Mouse (Mus musculus) adrenal gland, adult 18-20 months (tissue): Measurements from ENCODE around the gene Olfr1348. TPM values are rescaled to one million over a fixed set of nuclear protein-coding genes. Genes with fewer than 3 reads are reported as not detected.
"Not testable (repeated sequence)": the region's sequence is repeated elsewhere in the genome, so short reads cannot be mapped to it uniquely, and the experiment has no call there.

Experiments
- DNase-seq, 2 experiments: peaks; one replicate each; pipeline ENCODE4 v3.0.0; 2021 to 2022; ENCODE audit warnings: low spot score in 2 of 2
- long read RNA-seq, 2 experiments: library from polyadenylated mRNA; stranded (forward); transcript quantifications; one replicate each; pipeline ENCODE4 v2.0.0; 2021
- total RNA-seq, 2 experiments: library from RNA; stranded (reverse); gene quantifications; 1 replicate in 1 of 2; 2 replicates in 1 of 2; pipeline ENCODE4 v1.2.3; 2021

The Olfr1348 gene
- total RNA-seq = not detected
- long read RNA-seq, experiment 1 = 0 reads
- long read RNA-seq, experiment 2 = 0 reads

GRCm38 (mm10) chr7:6508648-6509047, at the start of gene Olfr1348:
TSS of gene Olfr1348 (minus strand) at chr7:6508748.
- no peak for DNase-seq

- no peak for DNase-seq
These were observed 17.6 kb upstream of the Olfr1348 start for GRCm38 (mm10) chr7:6526141-6526540.

- no peak for DNase-seq
These were observed 16.5 kb upstream of the Olfr1348 start for GRCm38 (mm10) chr7:6525001-6525400.

GRCm38 (mm10) chr7:6522850-6523249, 14.3 kb upstream of the Olfr1348 start, which contains the start of gene Olfr1349:
TSS of gene Olfr1349 (minus strand) at chr7:6522950.
- no peak for DNase-seq

GRCm38 (mm10) chr7:6521666-6522065, 13.1 kb upstream of the Olfr1348 start:
- DNase-seq = no peak

- no peak for DNase-seq
These were observed 8.9 kb downstream of the Olfr1348 start, which contains the start of gene Olfr1347 for GRCm38 (mm10) chr7:6499655-6500054. TSS of gene Olfr1347 (minus strand) at chr7:6499755.

- no peak for DNase-seq
These were observed 21.7 kb downstream of the Olfr1348 start, which contains the start of gene Olfr5 for GRCm38 (mm10) chr7:6486841-6487240. TSS of gene Olfr5 (minus strand) at chr7:6486941.

GRCm38 (mm10) chr7:6477633-6478032, 30.9 kb downstream of the Olfr1348 start:
- not testable (repeated sequence) for DNase-seq

GRCm38 (mm10) chr7:6466951-6467350, 41.6 kb downstream of the Olfr1348 start, which contains the start of gene Olfr1346:
TSS of gene Olfr1346 (plus strand) at chr7:6467101.
- DNase-seq = no peak

GRCm38 (mm10) chr7:6456399-6456798, 52.1 kb downstream of the Olfr1348 start:
- no peak for DNase-seq

GRCm38 (mm10) chr7:6455868-6456267, 52.7 kb downstream of the Olfr1348 start, which contains the start of gene Olfr1336:
TSS of gene Olfr1336 (plus strand) at chr7:6456168.
- DNase-seq = no peak

Other genes with a start within 250 kb of the Olfr1348 start
- gene Zfp667, start 222.2 kb downstream of the Olfr1348 start, total RNA-seq = 1 to 10 TPM; 5.1 to 6.3 TPM
- 1 to 10 TPM; 3.1 to 3.3 TPM for gene Zfp583, start 177.5 kb downstream of the Olfr1348 start, total RNA-seq
- under 1 TPM; 0.53 to 0.80 TPM for gene Gm3854, start 165.0 kb downstream of the Olfr1348 start, total RNA-seq
- gene Zfp78, start 145.5 kb downstream of the Olfr1348 start, total RNA-seq = 1 to 10 TPM; 2.1 to 3.3 TPM
- 1 to 10 TPM; 2.1 to 3.3 TPM for gene Zfp28, start 125.5 kb downstream of the Olfr1348 start, total RNA-seq
- under 1 TPM; 0.38 to 0.73 TPM for gene Smim17, start 110.0 kb downstream of the Olfr1348 start, total RNA-seq
- gene Gm20715, start 98.5 kb downstream of the Olfr1348 start, total RNA-seq = not detected
- not detected for gene Olfr1344, start 70.1 kb downstream of the Olfr1348 start, total RNA-seq
- not detected for gene Olfr1336, start 52.6 kb downstream of the Olfr1348 start, total RNA-seq
- gene Olfr1346, start 41.6 kb downstream of the Olfr1348 start, total RNA-seq = not detected
- gene Olfr5, start 21.8 kb downstream of the Olfr1348 start, total RNA-seq = not detected
- gene Olfr1347, start 9.0 kb downstream of the Olfr1348 start, total RNA-seq = not detected
- gene Olfr1349, start 14.2 kb upstream of the Olfr1348 start, total RNA-seq = not detected
- gene Olfr1350, start 56.1 kb upstream of the Olfr1348 start, total RNA-seq = not detected
- 1 to 10 TPM; 1.1 to 3.5 TPM for gene Zim1, start 187.7 kb upstream of the Olfr1348 start, total RNA-seq
- 10 to 100 TPM; 24.5 to 32.1 TPM for gene Peg3, start 221.7 kb upstream of the Olfr1348 start, total RNA-seq
- 1 to 10 TPM in 1 of 2 experiments, under 1 TPM in 1; 0.80 to 1.4 TPM for gene Usp29, start 221.8 kb upstream of the Olfr1348 start, total RNA-seq